Mouse (Mus musculus): Measurements from ENCODE around the gene Zfp963.

GRCm38 (mm10) chr8:69791415-69792068, 41.8 kb upstream of the Zfp963 start:
- TF ChIP-seq CTCF (IDR thresholded peaks at IDR 0.05; ENCODE audit: extremely low read depth, insufficient read depth, insufficient read length, insufficient replicate concordance) (no peak), POLR2A (IDR thresholded peaks at IDR 0.05; ENCODE audit: low read depth, low read length) (no peak)

Data from spleen, adult 2 months (tissue).